Mouse (Mus musculus) midbrain, postnatal 0 days (tissue): ENCODE results near the gene Vdac1. TPM values are rescaled to one million over a fixed set of nuclear protein-coding genes. Genes with fewer than 3 reads are reported as not detected.

Source experiments
- ATAC-seq: fragments of 200-750 bp; cut with Nextera tagmentation; 2 replicates; pipeline ENCODE4 v1.8.0; 2017; ENCODE audit warnings: moderate number of reproducible peaks, mild to moderate bottlenecking, moderate TSS enrichment, moderate library complexity; ENCODE audit not compliant: low FRiP score
- DNase-seq: peaks from one replicate; pipeline ENCODE4 v3.0.0-alpha.2; 2015; ENCODE audit warnings: low spot score
- H3K27ac ChIP-seq: fragments of 300-500 bp; sonication (generic); 2 replicates; pipeline ENCODE4 v1.5.1; 2014; ENCODE audit warnings: low read depth, mild to moderate bottlenecking, low read length, mixed read lengths
- H3K27me3 ChIP-seq: fragments of 300-500 bp; sonication (generic); 2 replicates; pipeline ENCODE4 v1.6.1; 2014; ENCODE audit warnings: low read length, control low read depth, mixed read lengths; ENCODE audit not compliant: insufficient read depth
- H3K36me3 ChIP-seq: fragments of 300-500 bp; sonication (generic); 2 replicates; pipeline ENCODE4 v1.6.1; 2014; ENCODE audit warnings: low read length, control low read depth, mixed read lengths; ENCODE audit not compliant: insufficient read depth
- H3K4me1 ChIP-seq: fragments of 300-500 bp; sonication (generic); 2 replicates; pipeline ENCODE4 v1.6.1; 2014; ENCODE audit warnings: mild to moderate bottlenecking, control low read depth, antibody characterized with exemption, low read length, mixed read lengths; ENCODE audit not compliant: insufficient read depth
- H3K4me2 ChIP-seq: fragments of 300-500 bp; sonication (generic); 2 replicates; pipeline ENCODE4 v1.6.1; 2014; ENCODE audit warnings: low read depth, mild to moderate bottlenecking, low read length, mixed read lengths; ENCODE audit not compliant: poor library complexity, severe bottlenecking
- H3K4me3 ChIP-seq: fragments of 300-500 bp; sonication (generic); 2 replicates; pipeline ENCODE4 v1.5.1; 2014; ENCODE audit warnings: low read depth, mild to moderate bottlenecking, low read length, moderate library complexity
- H3K9ac ChIP-seq: fragments of 300-500 bp; sonication (generic); replicated peaks from 2 replicates; pipeline ENCODE4 v1.6.1; 2014; ENCODE audit warnings: mild to moderate bottlenecking, low read length, moderate library complexity, mixed read lengths; ENCODE audit not compliant: poor library complexity, severe bottlenecking
- H3K9me3 ChIP-seq: fragments of 300-500 bp; sonication (generic); 2 replicates; pipeline ENCODE4 v1.6.1; 2016; ENCODE audit warnings: low read length, control low read depth
- CTCF ChIP-seq: IDR thresholded peaks from 2 replicates; pipeline ENCODE4 v1.5.1; 2016; ENCODE audit warnings: antibody characterized with exemption, mild to moderate bottlenecking
- WGBS: fragments of 180-500 bp; shearing (Covaris S2); extraction: QIAGEN DNeasy Blood & Tissue Kit; methylation state at CpG from one replicate; pipeline ENCODE4 v1.1.7; 2014; 5-methylcytosine and 5-hydroxymethylcytosine counted together
- polyA plus RNA-seq: library from polyadenylated mRNA; unstranded; fragments of >200 nt; fragmentation: Nextera tagmentation; extraction: Ambion mirVana; gene quantifications from 2 replicates; pipeline ENCODE4 v1.2.1, GENCODE M21; 2015
- total RNA-seq: library from RNA; depleted of rRNA; stranded (reverse); fragments of >200 nt; gene quantifications from 2 replicates; pipeline ENCODE4 v1.2.3, GENCODE M21; 2014; rRNA removed

The Vdac1 gene
- total and polyA plus RNA-seq, 2 experiments from 2014 or later = 337 to 412 TPM

DNA sequence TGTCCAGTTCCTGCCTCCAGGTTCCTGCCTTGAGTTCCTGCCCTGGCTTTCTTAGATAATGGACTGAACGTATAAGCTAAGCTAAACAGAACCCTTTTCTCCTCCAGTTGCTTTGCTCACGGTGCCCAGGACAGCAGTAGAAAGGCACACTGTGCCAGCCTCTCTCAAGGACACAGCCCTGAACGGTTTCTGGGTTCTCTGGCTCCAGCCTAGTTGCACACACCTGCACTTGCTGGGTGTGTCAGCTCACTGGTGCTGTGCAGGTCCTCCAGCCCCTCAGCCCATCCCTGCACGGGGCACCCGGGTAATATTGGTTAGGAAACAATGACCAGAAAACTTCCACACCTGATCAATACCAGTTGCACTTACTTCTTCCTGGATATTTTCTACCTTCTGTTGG is 71.5 kb downstream of the Vdac1 start:
- WGBS = 88% methylated on average over 5 of the region's 5 CpGs

DNA sequence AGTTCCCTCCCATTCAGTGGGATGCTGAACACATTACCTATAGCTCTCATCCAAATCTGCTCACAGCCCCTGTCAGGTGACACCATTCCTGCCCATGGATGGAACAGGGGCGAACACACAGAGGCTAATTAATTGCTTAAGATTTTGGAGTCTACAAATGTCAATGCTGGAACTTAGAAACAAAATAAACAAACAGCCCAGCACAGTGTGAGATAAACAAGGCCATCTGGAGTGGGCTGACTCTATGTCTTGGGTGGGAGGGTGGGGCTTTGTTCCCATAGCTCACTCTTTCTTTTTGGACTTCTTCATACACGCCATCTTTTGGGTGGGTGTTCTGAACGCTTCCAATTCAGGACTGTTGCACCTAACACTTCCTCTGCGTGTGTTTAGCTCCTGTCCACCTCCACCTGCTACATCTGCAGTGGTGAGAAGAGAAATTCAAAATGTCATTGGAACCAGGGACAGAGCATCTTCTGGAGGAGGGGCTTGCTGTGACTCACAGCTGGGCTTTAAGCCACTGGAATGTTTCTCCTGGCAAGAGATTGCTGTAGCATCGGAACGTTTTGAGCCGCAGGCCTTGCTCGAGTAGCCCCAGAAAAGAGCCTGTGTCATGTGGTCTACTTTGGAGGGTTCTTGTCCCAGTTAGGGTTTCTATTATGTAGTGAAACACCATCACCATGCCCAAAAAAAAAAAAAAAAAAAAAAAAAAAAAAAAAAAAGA is 72.6 kb downstream of the Vdac1 start:
- Histone ChIP-seq H3K4me1 (no peaks in the 10 kb centered on the region), H3K9me3 (no peaks in the 10 kb centered on the region), H3K4me2 (no peak overlapping the region), H3K27ac (no peak overlapping the region), H3K36me3 (no peaks in the 10 kb centered on the region), H3K4me3 (no peak overlapping the region), H3K9ac (no peak overlapping the region), H3K27me3 (no peaks in the 10 kb centered on the region)
- no peak for TF ChIP-seq CTCF
- ATAC-seq (no peak), DNase-seq (no peak)
- WGBS = 85% methylated on average over 8 of the region's 8 CpGs

More for the DNA sequence above, 71.5 kb downstream of the Vdac1 start:
- Histone ChIP-seq H3K4me2 (no peak overlapping the region), H3K9ac (no peak overlapping the region), H3K4me3 (no peak overlapping the region), H3K4me1 (no peaks in the 10 kb centered on the region), H3K9me3 (no peaks in the 10 kb centered on the region), H3K36me3 (no peaks in the 10 kb centered on the region), H3K27ac (no peak overlapping the region), H3K27me3 (no peaks in the 10 kb centered on the region)
- ATAC-seq (no peak), DNase-seq (no peak)
- TF ChIP-seq CTCF = no peak

DNA sequence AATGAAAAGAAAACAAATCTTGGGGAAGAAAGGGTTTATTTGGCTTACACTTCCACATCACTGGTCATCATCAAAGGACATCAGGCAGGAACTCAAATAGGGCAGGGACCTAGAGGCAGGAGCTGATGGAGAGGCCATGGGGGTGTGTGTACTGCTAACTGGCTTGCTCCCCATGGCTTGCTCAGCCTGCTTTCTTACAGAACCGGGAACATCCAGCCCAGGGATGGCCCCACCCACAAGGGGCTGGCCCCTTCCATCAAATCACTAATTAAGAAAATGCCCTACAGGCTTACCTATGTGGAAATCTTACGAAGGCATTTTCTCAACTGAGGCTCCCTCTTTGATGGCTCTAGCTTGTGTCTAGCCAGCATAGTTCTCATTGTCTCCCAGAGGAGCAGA is 73.1 kb downstream of the Vdac1 start:
- Histone ChIP-seq H3K4me3 (no peak overlapping the region), H3K27me3 (no peaks in the 10 kb centered on the region), H3K36me3 (no peaks in the 10 kb centered on the region), H3K27ac (no peak overlapping the region), H3K9ac (no peak overlapping the region), H3K9me3 (no peaks in the 10 kb centered on the region), H3K4me2 (no peak overlapping the region), H3K4me1 (no peaks in the 10 kb centered on the region)
- 69% methylated on average over 2 of the region's 2 CpGs for WGBS
- no peak for TF ChIP-seq CTCF
- ATAC-seq = no peak
- no peak for DNase-seq

DNA sequence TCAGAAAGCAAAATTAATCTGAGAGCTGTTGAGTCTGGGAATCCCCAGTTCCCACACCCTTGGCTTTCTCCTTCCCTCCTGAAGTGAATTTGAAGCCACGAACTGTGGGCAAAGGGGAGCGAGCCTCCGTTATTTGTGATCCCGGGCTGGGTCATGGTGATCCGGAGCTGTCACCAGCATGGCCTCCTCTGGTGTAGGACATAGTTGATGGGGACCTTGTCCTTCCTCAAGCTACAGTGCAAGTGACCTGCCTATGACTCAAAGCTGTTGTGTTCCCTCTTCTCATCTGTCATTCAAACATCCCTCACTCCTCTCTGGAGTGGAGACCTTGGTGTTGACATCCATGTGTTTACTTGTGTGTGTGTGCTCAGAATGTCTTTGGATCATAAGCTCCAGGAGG is 74.8 kb downstream of the Vdac1 start:
- ATAC-seq = no peak
- H3K4me1 ChIP-seq = no peaks in the 10 kb centered on the region
- no peak overlapping the region for H3K9ac ChIP-seq
- no peak overlapping the region for H3K27ac ChIP-seq
- H3K9me3 ChIP-seq = no peaks in the 10 kb centered on the region
- TF ChIP-seq CTCF = no peak
- no peak overlapping the region for H3K4me3 ChIP-seq
- 95% methylated on average over 5 of the region's 5 CpGs for WGBS
- H3K27me3 ChIP-seq = no peaks in the 10 kb centered on the region
- no peak overlapping the region for H3K4me2 ChIP-seq
- H3K36me3 ChIP-seq = no peaks in the 10 kb centered on the region
- no peak for DNase-seq

DNA sequence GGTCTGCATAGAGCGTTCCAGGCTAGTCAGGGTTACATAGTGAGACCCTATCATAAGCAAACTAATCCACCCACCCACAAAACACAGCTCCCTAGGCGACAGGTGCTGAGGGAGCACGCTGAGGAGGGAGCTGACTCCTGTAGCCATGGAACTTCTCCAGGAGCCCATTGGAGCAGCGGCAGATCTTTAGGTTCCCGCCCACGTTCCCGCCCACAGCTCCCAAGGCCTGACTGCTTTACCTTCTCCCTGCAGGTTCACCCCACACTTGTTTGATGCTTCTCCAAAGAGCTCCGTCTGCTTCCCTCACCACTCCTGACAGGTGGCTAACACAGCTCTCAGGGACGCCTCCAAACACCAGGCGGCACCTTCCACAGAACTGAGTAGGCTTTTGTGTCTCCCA is 76.5 kb downstream of the Vdac1 start:
- ATAC-seq (no peak), DNase-seq (no peak)
- Histone ChIP-seq H3K36me3 (no peaks in the 10 kb centered on the region), H3K4me2 (no peak overlapping the region), H3K27me3 (no peaks in the 10 kb centered on the region), H3K4me3 (no peak overlapping the region), H3K9me3 (no peaks in the 10 kb centered on the region), H3K4me1 (no peaks in the 10 kb centered on the region), H3K9ac (no peak overlapping the region), H3K27ac (no peak overlapping the region)
- no peak for TF ChIP-seq CTCF
- WGBS = 24% methylated on average over 10 of the region's 10 CpGs

Other genes starting within 250 kb of the Vdac1 start
- gene Olfr1373, start 215.3 kb upstream of the Vdac1 start, total RNA-seq = not detected in 2 replicates
- not detected in 2 replicates for gene Olfr1373, start 215.3 kb upstream of the Vdac1 start, polyA plus RNA-seq
- gene Olfr1371, start 146.9 kb upstream of the Vdac1 start, total RNA-seq = not detected in 2 replicates
- gene Olfr1371, start 146.9 kb upstream of the Vdac1 start, polyA plus RNA-seq = not detected in 2 replicates
- 466 and 613 TPM in 2 replicates for gene Skp1a, start 128.9 kb upstream of the Vdac1 start, total RNA-seq
- 1,145 and 1,185 TPM in 2 replicates for gene Skp1a, start 128.9 kb upstream of the Vdac1 start, polyA plus RNA-seq
- 2.0 and 2.6 TPM in 2 replicates for gene Tcf7, start 77.8 kb upstream of the Vdac1 start, total RNA-seq
- gene Tcf7, start 77.8 kb upstream of the Vdac1 start, polyA plus RNA-seq = 3.1 and 3.2 TPM in 2 replicates
- 125 and 127 TPM in 2 replicates for gene 9530068E07Rik, start 35.6 kb downstream of the Vdac1 start, total RNA-seq
- gene 9530068E07Rik, start 35.6 kb downstream of the Vdac1 start, polyA plus RNA-seq = 133 and 134 TPM in 2 replicates